Mouse (Mus musculus) midbrain, embryonic 11.5 days (tissue): ENCODE measurements around the gene Ndufv2. TPM values are rescaled to one million over a fixed set of nuclear protein-coding genes. Genes with fewer than 3 reads are reported as not detected.
A peak's percentile ranks its signal among the peaks of the same experiment; 100 is the strongest.

Experiments
- ATAC-seq: fragments of 200-750 bp; cut with Nextera tagmentation; 2 replicates; pipeline ENCODE4 v1.8.0; 2017; ENCODE audit warnings: moderate TSS enrichment, moderate library complexity; ENCODE audit not compliant: low FRiP score
- DNase-seq: peaks from one replicate; pipeline ENCODE4 v3.0.0; 2015; ENCODE audit warnings: low spot score; ENCODE audit errors: missing footprints
- H3K27ac ChIP-seq: fragments of 300-500 bp; sonication (generic); 2 replicates; pipeline ENCODE4 v1.5.1; 2014; ENCODE audit warnings: low read depth, low read length
- H3K27me3 ChIP-seq: fragments of 300-500 bp; sonication (generic); 2 replicates; pipeline ENCODE4 v1.6.1; 2014; ENCODE audit warnings: mild to moderate bottlenecking, low read length, moderate library complexity, mixed read lengths; ENCODE audit not compliant: control insufficient read depth, insufficient read depth
- H3K36me3 ChIP-seq: fragments of 300-500 bp; sonication (generic); 2 replicates; pipeline ENCODE4 v1.6.1; 2014; ENCODE audit warnings: mild to moderate bottlenecking, low read length, moderate library complexity, mixed read lengths; ENCODE audit not compliant: control insufficient read depth, insufficient read depth
- H3K4me1 ChIP-seq: fragments of 300-500 bp; sonication (generic); 2 replicates; pipeline ENCODE4 v1.6.1; 2014; ENCODE audit warnings: low read length; ENCODE audit not compliant: control insufficient read depth, insufficient read depth
- H3K4me2 ChIP-seq: fragments of 300-500 bp; sonication (generic); 2 replicates; pipeline ENCODE4 v1.6.1; 2014; ENCODE audit warnings: mild to moderate bottlenecking, moderate library complexity
- H3K4me3 ChIP-seq: fragments of 300-500 bp; sonication (generic); 2 replicates; pipeline ENCODE4 v1.5.1; 2014; ENCODE audit warnings: low read depth, low read length
- H3K9ac ChIP-seq: fragments of 300-500 bp; sonication (generic); 2 replicates; pipeline ENCODE4 v1.6.1; 2014; ENCODE audit warnings: low read length
- H3K9me3 ChIP-seq: fragments of 300-500 bp; sonication (generic); 2 replicates; pipeline ENCODE4 v1.6.1; 2016; ENCODE audit warnings: low read length; ENCODE audit not compliant: control insufficient read depth
- WGBS: fragments of 180-500 bp; shearing (Covaris S2); extraction: QIAGEN DNeasy Blood & Tissue Kit; methylation state at CpG from one replicate; pipeline ENCODE4 v1.1.7; 2014; 5-methylcytosine and 5-hydroxymethylcytosine counted together
- polyA plus RNA-seq: library from polyadenylated mRNA; unstranded; fragments of >200 nt; fragmentation: Nextera tagmentation; extraction: Ambion mirVana; gene quantifications from 2 replicates; pipeline ENCODE4 v1.2.1, GENCODE M21; 2014

The Ndufv2 gene
- polyA plus RNA-seq, result 333 and 347 TPM in 2 replicates

DNA sequence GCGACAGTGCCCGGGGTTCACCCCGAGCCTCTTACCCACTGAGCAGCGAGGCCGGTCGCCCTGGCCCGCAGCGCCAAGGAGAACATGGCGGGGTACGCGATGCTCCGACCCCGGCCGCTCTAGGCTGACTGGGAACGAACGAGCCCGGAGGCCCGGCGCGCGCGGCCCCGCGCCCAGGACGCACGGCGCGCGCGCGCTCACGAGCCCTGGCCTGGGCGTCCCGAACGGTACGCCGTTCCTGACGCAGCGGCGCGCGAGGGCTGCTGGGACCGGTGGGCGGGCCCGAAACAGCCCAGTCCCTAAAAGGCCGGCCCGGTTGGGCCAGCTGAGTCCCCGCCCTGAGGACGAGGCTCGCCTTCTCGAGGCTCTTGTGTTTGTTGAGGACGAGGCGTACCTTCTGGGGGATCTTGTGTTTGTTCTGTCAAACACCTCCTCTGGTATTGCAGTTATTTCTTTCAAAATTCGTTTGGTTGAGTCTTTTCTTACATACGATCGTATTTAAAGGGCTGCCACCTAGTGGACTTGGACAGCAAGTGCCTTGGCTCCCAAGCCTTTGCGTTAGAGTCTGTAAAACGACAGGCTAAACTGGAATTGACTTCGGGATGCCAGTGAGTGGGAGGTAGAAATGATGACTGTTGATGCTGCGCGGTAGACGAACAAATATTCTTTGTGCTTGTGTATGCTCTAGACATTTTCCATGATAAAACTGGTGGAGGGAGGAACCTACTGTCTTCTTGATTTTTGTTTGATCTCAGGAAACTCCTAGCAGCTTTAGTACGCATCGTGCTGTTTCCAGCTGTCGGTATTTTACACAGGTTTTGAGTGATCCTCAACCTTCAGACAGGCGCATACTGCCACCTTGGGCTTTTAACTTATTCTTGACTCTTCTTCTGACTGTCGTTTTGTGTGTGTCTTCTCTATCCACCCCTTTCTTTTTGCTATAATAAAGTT lies at the start of gene Ndufv2:
Gene Ndufv2, minus strand, starts transcription at position 180 of the 951 bp plus-strand sequence.
- peak; percentile 100 for DNase-seq
- 1% methylated on average over 67 of the region's 67 CpGs for WGBS
- peak within 1 kb of the TSS; percentile 97 for H3K9ac ChIP-seq
- H3K4me1 ChIP-seq, result peaks cover 7% of the 10 kb centered on the region; the same call in 1 of the 2 replicates
- H3K9me3 ChIP-seq, result no peaks in the 10 kb centered on the region
- ATAC-seq, result peak; percentile 99
- peak within 1 kb of the TSS; percentile 86 for H3K27ac ChIP-seq
- no peaks in the 10 kb centered on the region for H3K36me3 ChIP-seq
- H3K4me3 ChIP-seq, result peak within 1 kb of the TSS; percentile 91
- peak within 1 kb of the TSS; percentile 89 for H3K4me2 ChIP-seq
- H3K27me3 ChIP-seq, result no peaks in the 10 kb centered on the region

DNA sequence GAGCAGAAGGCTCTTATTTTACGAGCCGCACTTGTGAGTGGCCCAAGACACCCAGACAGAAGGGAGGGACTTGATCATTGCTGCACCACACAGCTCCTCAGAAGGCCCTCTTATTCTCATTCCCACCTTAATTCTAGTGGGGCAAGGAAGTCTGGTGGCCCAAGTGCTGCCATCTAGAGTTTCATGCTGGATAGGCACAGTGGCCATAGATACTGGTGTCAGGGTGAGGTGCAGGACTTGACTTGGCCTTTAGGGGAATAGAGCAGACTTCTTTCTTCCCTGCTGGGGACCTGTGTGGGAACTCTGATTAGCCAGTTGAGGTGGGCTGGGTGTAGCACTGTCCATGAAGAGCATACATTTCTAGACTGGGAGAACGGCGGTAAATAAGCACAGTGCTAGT lies 29.9 kb upstream of the Ndufv2 start:
- 95% methylated on average over 4 of the region's 4 CpGs for WGBS
- Histone ChIP-seq H3K4me2 (no peak overlapping the region), H3K4me1 (no peaks in the 10 kb centered on the region), H3K36me3 (peaks cover 34% of the 10 kb centered on the region), H3K9ac (no peak overlapping the region), H3K27me3 (no peaks in the 10 kb centered on the region), H3K9me3 (no peaks in the 10 kb centered on the region), H3K27ac (no peak overlapping the region), H3K4me3 (no peak overlapping the region)
- ATAC-seq (peak; percentile 35; the same call in 1 of the 2 replicates), DNase-seq (no peak)

DNA sequence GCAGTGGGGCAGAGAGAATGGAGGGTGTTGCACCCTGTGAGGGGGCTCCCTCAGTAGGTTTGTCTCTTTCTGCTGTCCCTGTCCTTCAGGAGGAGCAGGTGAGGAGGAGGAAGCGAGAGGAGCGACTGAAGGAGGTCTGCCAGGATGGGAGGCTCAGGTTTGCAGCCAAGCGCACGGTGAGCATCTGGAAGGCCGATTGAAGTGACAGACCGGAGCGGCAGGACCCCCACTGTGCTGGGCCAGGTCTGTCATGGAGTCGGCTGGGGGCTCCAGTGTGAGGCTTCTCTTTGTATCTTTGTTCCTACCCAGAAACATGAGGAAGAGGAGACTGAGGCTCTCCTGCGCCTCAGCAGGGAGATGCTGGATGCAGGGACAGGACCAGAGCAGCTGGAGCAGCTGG lies 29.0 kb upstream of the Ndufv2 start:
- Histone ChIP-seq H3K4me3 (no peak overlapping the region), H3K27ac (no peak overlapping the region), H3K4me1 (no peaks in the 10 kb centered on the region), H3K9me3 (no peaks in the 10 kb centered on the region), H3K27me3 (no peaks in the 10 kb centered on the region), H3K36me3 (peaks cover 29% of the 10 kb centered on the region), H3K9ac (no peak overlapping the region), H3K4me2 (no peak overlapping the region)
- DNase-seq (no peak), ATAC-seq (no peak)
- 85% methylated on average over 9 of the region's 9 CpGs for WGBS

DNA sequence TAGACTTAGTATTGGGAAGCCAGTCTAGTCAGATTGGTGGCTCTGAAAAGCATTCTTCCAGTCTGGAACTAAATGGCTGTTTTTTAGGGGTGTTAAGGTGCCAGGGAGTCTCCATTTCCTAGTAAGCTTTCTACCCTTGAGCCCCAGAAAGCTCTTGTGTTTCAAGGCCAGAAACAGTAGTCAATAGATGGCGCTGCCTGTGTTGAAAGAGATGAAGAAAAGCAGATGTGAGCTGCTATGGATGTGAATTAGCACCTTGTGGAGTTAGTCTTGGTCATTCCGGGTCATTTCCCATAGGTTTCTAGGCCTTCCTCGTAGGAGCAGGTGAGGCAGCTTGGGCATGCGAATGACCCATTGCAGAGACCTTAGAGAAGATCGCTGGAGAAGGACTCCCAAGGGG lies 23.9 kb upstream of the Ndufv2 start:
- H3K36me3 ChIP-seq, result peaks cover 2% of the 10 kb centered on the region
- 0 out of 2 replicates have a peak overlapping the region, but pooled peaks have one; percentile 24 for H3K9ac ChIP-seq
- peaks cover 4% of the 10 kb centered on the region; the same call in 1 of the 2 replicates for H3K4me1 ChIP-seq
- H3K9me3 ChIP-seq, result no peaks in the 10 kb centered on the region
- no peak overlapping the region for H3K27ac ChIP-seq
- 73% methylated on average over 5 of the region's 5 CpGs for WGBS
- no peak overlapping the region for H3K4me3 ChIP-seq
- H3K27me3 ChIP-seq, result no peaks in the 10 kb centered on the region
- ATAC-seq (no peak), DNase-seq (no peak)
- no peak overlapping the region for H3K4me2 ChIP-seq

GRCm38 (mm10) chr17:66123816-66124610 lies 22.7 kb upstream of the Ndufv2 start:
- no peak overlapping the region for H3K27ac ChIP-seq
- ATAC-seq, result peak; percentile 49

DNA sequence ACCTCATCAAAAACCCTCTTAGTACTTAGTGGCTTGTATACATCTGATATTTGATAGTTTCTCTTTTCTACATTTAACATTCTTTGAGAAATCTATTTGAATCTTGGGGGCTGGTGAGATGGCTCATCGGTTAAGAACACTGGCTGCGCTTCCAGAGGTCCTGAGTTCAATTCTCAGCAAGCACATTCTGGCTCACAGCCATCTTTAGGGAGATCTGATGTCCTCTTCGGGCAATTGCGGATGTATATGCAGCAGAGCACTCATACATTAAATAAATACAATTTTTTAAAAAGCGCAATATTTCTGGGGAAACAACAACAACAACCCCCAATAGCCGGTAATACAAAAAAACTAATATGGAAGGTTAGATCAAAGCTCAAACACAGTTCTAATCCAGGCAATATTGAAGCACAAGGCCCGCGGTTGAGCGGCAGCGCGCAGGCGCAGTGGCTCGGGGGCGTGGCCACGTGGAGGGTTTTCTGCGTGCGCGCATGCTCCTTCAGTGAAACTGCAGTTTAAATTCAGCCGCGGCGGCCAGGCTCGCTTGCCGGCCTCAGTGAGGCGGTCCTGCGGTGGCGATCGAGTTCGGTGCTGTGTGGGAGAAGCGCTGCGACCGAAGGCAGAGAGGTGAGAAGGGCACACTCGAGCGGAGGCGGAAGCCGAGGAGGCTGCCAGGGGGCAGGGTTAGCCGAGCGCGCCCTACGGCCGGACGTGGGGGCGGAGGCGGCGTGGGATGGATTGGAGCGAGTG lies 21.9 kb upstream of the Ndufv2 start, which contains the start of gene Ddx11:
Gene Ddx11, plus strand, starts transcription at position 455 of the 750 bp plus-strand sequence.
- 7% methylated on average over 45 of the region's 45 CpGs for WGBS
- H3K4me2 ChIP-seq, result peak within 1 kb of the TSS; percentile 79
- H3K4me3 ChIP-seq, result peak within 1 kb of the TSS; percentile 67
- H3K36me3 ChIP-seq, result peaks cover 15% of the 10 kb centered on the region
- no peaks in the 10 kb centered on the region for H3K9me3 ChIP-seq
- peak; percentile 86 for ATAC-seq
- 0 out of 2 replicates have a peak within 1 kb of the TSS, but pooled peaks have one; percentile 22 for H3K27ac ChIP-seq
- peaks cover 4% of the 10 kb centered on the region; the same call in 1 of the 2 replicates for H3K4me1 ChIP-seq
- peak; percentile 100 for DNase-seq
- peak within 1 kb of the TSS; percentile 77 for H3K9ac ChIP-seq
- H3K27me3 ChIP-seq, result no peaks in the 10 kb centered on the region

More at GRCm38 (mm10) chr17:66123816-66124610, 22.7 kb upstream of the Ndufv2 start:
- Histone ChIP-seq H3K27me3 (no peaks in the 10 kb centered on the region), H3K4me3 (peak overlapping the region; percentile 67), H3K9me3 (no peaks in the 10 kb centered on the region), H3K9ac (peak overlapping the region; percentile 77), H3K4me1 (peaks cover 4% of the 10 kb centered on the region; the same call in 1 of the 2 replicates), H3K4me2 (peak overlapping the region; percentile 79), H3K36me3 (peaks cover 9% of the 10 kb centered on the region)
- DNase-seq, result peak; percentile 89
- WGBS, result under 1% methylated on average over 20 of the region's 20 CpGs

DNA sequence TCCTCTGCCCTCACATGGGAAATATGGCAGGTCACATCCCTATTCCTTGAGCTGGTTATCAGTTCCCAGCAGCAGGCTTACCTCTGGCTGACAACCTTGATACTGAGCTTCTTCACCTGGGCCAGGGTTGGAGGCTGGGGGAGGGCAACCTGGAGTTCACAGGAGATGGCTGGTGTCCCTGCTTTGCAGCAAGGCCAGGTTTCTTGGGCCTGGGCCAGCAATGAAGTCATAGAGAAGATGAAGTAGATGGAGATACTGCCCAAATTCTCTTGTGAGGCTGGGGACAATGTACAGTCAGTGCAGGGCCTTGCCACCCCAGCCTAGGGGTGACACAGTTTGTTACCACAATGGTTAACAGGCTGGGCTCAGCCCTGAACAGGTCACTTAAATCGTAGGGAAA lies 19.3 kb upstream of the Ndufv2 start:
- peaks cover 19% of the 10 kb centered on the region for H3K36me3 ChIP-seq
- H3K4me3 ChIP-seq, result no peak overlapping the region
- 74% methylated on average over 1 of the region's 1 CpGs for WGBS
- H3K27ac ChIP-seq, result no peak overlapping the region
- no peaks in the 10 kb centered on the region for H3K9me3 ChIP-seq
- H3K27me3 ChIP-seq, result no peaks in the 10 kb centered on the region
- H3K4me2 ChIP-seq, result no peak overlapping the region
- ATAC-seq, result no peak
- DNase-seq, result no peak
- no peak overlapping the region for H3K9ac ChIP-seq
- H3K4me1 ChIP-seq, result peaks cover 4% of the 10 kb centered on the region; the same call in 1 of the 2 replicates

DNA sequence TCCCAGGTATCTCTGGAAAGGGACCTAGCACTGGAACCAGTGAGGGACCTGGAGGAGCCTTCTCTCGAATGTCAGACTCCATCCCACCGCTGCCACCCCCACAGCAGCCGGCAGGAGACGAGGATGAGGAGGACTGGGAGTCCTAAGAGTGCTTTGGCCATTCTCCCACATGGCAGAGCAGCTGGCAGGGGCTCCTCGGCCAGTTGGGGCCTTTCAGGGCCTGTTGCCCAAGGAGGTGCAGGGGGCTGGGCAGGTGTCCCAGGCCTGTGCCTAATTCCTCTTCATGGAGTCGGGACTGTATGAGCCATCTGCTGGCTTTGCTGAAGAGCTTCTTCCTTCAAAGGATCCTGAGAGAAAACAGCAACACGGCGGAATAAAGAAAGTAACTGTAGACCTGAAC lies 17.6 kb upstream of the Ndufv2 start:
- Histone ChIP-seq H3K4me1 (no peaks in the 10 kb centered on the region), H3K36me3 (peaks cover 19% of the 10 kb centered on the region), H3K9ac (no peak overlapping the region), H3K9me3 (no peaks in the 10 kb centered on the region), H3K4me3 (no peak overlapping the region), H3K27ac (no peak overlapping the region), H3K27me3 (no peaks in the 10 kb centered on the region), H3K4me2 (no peak overlapping the region)
- WGBS, result 95% methylated on average over 8 of the region's 8 CpGs
- ATAC-seq (no peak), DNase-seq (no peak)
